Mouse (Mus musculus) left cerebral cortex, adult 9 months (tissue): Measurements from ENCODE around the gene Eif5b.
"Not testable (repeated sequence)": the region's sequence is repeated elsewhere in the genome, so short reads cannot be mapped to it uniquely, and the experiment has no call there.

Experiments used
- DNase-seq, 2 experiments: peaks; one replicate each; pipeline ENCODE4 v3.0.0; 2022; ENCODE audit warnings: low spot score in 2 of 2

The Eif5b gene

DNA sequence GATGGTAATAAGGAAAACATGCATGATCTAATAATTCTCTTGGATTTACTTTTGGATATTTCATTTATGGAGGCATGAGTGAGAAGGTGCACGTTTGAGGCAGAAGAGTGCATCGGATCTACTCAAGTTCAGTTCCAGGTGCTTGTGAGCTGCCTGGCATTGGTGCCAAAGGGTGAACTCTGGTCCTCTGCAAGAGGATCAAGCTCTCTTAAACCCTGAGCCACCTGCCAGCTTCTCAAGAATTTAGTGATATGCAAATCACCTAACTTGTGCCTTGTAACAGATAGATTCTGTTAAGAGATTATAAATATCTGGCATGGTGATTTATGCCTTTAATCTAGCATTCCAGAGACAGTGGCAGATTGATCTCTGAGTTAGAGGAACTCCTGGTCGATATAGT lies 5.2 kb downstream of the Eif5b start:
- DNase-seq = no peak

- no peak for DNase-seq
These were observed 8.9 kb downstream of the Eif5b start for GRCm38 (mm10) chr1:38006741-38007140.

GRCm38 (mm10) chr1:38011647-38012046 lies 13.8 kb downstream of the Eif5b start:
- no peak for DNase-seq

DNA sequence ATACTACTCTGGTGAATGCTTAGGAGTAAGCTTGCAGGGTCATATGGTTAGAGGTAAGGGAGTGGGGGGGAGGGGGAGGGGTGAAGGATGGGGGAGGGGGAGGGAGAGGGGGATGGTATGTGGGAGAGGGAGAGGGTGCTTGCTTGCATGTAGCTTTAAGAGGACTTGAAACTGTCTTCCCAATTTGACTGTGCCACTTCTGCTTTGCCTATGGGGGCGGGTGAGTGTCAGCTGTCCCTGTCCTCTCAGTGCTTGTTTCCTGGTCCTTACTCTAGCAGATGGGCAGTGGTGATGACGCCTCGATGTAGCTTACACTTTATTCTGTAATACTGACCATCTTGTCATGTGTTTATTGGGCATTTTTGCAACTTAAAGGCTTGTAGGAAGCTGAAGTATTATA lies 14.3 kb downstream of the Eif5b start:
- DNase-seq = no peak

DNA sequence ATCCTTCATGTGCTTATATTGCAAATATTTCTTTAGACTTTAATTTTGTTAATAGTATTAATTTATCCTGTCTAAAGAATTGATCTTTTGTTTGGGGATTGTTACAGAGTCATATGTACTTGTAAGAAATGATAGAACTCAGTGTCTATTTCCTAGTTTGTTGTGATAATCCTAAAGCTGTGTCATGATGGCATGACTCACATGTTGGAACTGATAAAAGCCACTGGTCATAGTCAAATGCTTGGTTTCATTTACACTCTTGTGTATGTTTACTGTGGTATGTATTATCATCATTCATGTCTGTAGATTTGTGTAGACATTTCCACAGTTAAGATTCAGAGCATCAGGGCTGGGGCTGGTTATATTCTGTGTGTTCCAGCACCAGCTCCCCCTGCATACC lies 14.7 kb downstream of the Eif5b start:
- no peak for DNase-seq

DNA sequence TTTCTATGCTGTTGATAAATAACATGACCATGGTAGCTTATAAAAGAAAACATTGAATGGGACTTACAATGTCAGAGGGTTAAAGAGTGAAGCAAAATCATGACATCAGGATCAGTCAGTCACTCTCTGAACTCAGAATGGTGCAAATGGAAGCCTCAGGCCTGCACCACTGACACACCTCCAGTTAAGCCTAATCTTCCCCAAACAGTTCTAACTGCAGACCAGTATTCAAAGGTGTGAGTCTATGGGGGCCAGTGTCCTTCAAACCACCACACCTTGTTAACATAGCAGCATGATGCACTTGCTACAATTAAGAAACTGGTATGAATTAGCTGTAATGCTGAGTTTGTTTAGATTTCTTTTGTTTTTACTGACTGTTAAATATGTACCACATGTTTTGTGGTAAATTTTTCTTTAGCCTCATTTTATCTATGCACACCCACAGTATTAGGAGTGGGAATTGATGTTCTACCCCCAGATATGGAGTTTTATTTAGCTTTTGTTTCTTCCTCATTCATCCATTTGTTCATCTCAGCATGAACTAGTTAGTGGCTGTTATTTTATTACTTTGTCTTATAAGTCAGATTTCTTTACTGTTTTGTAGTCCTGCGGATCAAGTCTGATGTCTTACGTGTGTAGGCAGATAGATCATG lies 16.9 kb downstream of the Eif5b start:
- DNase-seq = no peak

DNA sequence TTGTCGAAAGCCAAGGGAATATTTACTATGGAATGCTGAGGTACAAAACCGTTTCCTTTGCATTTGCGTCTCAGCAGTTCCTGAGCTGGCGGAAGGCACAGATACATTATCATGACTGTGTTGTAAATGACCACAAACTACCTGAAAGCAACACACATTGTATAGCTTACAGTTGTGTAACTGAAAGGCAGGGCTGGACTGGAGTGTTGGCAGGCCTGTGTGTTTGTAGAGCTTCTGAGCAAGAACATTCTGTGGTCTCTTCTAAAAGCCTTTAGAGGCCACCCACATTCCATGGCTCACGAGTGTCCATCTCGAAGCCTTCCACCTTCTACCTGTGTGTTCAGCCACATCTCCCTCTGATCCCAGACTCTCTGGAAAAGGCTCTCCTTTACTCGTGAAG lies 29.5 kb downstream of the Eif5b start:
- DNase-seq = no peak

DNA sequence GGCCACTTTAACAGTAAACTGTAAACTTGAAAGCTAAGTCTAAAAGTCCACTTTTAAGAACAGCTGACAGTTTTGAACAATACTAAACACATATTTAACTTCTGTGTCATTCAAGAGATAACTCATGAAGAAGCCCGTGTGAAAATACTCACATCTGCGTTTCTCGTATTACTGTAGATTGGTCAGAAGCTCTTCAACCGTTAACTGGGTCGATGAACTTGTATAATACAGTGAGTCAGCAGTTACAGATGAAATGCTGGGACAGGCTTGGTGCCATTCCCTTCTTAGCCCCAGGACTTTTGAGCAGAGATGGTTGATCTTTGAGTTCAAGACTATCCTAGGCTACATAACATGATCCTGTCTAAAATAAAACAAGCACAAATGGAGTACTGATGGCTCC lies 33.6 kb downstream of the Eif5b start:
- DNase-seq = no peak

DNA sequence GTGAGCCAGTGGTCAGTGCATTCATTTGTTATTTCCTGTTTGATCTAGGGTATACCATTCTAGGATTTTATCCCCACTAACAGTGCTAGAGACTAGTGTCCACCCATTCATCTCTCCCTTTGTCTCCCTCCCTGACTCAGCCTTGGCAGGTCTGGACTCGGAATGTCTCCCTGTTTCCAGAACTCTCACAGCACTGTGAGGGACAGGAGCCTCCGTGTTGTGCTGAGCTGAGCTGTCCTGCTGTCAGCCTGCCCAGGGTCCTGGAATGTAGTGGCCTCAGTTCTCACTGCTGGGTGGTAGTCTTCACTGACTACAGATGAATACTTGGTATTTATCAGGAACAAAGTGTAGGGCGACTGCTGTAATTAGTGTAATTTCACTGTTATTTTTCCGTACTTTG lies 37.7 kb downstream of the Eif5b start:
- no peak for DNase-seq

- DNase-seq = no peak
These were observed 39.6 kb downstream of the Eif5b start for GRCm38 (mm10) chr1:38037375-38037774.

GRCm38 (mm10) chr1:38038898-38039297 lies 41.1 kb downstream of the Eif5b start:
- DNase-seq = no peak

DNA sequence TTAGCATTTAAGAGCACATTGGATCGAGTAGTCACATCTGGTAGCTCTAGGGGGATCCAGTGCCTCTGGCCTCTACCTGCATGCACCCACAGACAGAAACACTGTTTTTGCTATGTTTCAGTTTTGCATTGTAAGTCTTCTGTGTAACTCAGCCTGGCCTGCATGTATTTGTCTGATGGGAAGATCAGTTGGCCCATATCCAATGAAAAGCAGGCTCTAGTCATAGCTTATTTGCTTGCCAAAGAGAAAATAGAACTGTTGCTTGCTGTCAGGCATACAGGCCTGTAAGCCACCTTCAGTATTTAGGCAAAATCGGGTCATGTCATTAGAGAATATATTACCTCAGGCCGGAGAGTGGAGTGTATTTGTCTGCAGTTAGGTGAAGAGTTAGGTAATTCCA lies 50.3 kb downstream of the Eif5b start:
- DNase-seq = no peak

DNA sequence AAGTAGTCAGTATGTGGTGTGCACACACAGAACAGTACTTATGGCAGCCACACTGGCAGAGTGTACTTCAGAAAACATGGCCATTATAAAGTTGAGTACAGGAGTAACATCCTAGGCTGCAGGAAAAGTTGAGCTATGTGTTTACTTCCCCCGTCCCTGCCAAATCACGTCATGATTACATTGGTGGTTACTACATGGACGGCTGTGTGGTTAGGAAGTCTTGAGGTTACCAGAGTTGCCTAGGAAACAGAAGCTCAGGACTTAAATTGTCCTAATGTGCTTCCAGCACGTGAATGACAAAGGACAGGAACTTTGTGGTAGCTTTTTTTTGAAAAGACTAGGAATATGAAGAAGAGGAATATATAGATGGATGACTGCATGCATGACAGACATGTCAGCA lies 51.8 kb downstream of the Eif5b start:
- no peak for DNase-seq

GRCm38 (mm10) chr1:38055176-38055575 lies 57.4 kb downstream of the Eif5b start:
- no peak for DNase-seq

DNA sequence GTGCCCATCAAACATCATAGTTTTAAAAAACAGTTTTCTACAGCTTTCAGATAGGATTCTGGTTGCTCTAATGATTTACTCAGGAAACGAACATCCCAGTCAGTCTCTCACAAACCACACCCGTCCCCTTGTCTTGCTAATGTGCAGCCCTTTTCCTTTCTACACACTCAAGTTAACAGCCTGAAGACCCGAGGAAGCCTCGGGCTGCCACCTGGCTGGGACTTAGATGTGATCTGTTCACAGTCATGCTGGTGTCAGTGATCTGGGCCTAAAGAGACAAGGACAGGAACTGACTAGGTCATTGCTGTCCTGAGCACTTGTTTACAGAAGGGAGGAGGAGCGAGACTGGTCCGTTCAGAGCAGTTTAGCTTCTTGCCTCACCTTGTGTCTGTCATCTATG lies 60.6 kb downstream of the Eif5b start:
- no peak for DNase-seq

GRCm38 (mm10) chr1:38062156-38062555 lies 64.3 kb downstream of the Eif5b start:
- not testable (repeated sequence) for DNase-seq

DNA sequence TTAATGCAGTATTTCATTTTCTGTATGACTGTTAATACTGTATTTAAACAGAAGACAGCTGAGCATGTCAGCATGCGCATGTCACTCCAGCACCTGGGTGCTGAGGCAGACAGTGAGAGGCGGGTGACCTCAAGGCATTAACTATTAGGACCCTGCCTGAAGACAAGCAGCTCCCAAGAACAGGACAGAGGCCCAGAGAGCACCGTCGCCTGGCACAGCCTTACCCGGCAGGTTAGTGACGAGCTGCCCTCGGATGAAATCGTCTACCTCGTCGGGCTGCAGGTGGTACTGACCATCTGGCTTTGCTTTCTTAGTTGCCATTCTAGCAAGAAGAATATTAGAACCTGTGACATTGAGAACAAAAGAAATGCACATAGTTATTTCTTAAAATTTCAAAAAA lies 69.5 kb downstream of the Eif5b start:
- no peak for DNase-seq

- DNase-seq = no peak
These were observed 73.5 kb downstream of the Eif5b start for GRCm38 (mm10) chr1:38071326-38071725.

DNA sequence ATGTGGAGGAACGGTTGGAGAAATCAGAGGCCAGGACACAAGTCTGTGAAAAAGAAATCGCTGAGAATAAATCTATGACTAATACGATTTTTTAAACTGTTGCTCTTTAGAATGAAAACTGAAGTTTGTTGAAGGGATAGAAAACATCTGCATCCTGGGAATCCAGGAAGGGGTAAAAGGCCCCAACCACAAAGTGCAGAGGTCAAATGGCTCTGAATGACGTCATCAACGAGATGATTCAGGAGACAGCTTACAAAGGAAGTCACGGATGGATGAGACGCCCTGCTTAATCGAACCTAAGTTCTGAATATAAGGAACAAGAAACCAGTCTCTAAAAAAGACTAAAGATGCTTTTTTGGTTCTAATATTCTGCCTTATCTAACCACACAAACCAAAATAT lies 83.5 kb downstream of the Eif5b start:
- DNase-seq = no peak

DNA sequence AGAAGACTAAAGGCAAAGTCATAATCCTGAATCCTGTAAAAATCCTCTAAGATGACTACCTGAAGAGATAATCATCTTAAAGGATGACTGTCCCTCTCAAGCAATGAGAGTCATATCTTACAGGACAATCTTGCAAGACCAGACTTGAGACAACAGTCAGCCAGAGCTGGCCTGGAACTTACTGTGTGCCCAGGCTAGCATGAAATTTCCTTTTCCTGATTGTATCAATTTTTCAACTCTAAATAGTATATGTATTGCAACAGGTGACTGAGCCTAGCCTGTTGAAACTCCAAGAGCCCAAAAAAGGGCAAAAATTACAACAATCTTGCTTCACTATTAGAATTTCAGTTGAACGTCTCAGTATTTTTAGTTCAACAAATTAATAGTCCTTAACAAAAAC lies 105.4 kb downstream of the Eif5b start:
- DNase-seq = no peak

GRCm38 (mm10) chr1:38103813-38104212 lies 106.0 kb downstream of the Eif5b start:
- no peak for DNase-seq
